Mouse (Mus musculus) thymus, adult 2 months (tissue): Measurements from ENCODE around the gene Suds3.

Experiments
- CTCF ChIP-seq: fragments of 200-500 bp; IDR thresholded peaks from 2 replicates; pipeline ENCODE4 v1.5.1; 2012; ENCODE audit warnings: mild to moderate bottlenecking, control low read depth, low read length, moderate library complexity, borderline replicate concordance; ENCODE audit not compliant: control insufficient read depth, poor library complexity, insufficient read depth; ENCODE audit errors: extremely low read depth
- POLR2A ChIP-seq: fragments of 200-500 bp; IDR thresholded peaks from 2 replicates; pipeline ENCODE4 v1.6.1; 2012; ENCODE audit warnings: mild to moderate bottlenecking, low read length, control low read depth, moderate library complexity; ENCODE audit not compliant: control insufficient read depth, poor library complexity, insufficient read depth; ENCODE audit errors: extremely low read depth

GRCm38 (mm10) chr5:117164516-117164915 lies 48.6 kb upstream of the Suds3 start:
- TF ChIP-seq CTCF: no peak
- no peak for TF ChIP-seq POLR2A
